Mouse (Mus musculus) heart, adult 9 months (tissue): ENCODE data around the gene Evc2.

Experiments
- DNase-seq, 2 experiments: peaks; one replicate each; pipeline ENCODE4 v3.0.0; 2022; ENCODE audit warnings: low spot score in 2 of 2

Evc2 gene

GRCm38 (mm10) chr5:37365751-37366150, 27.5 kb downstream of the Evc2 start:
- DNase-seq, result no peak

- no peak for DNase-seq
Observed at GRCm38 (mm10) chr5:37368796-37369195, 30.5 kb downstream of the Evc2 start.

- no peak for DNase-seq
Observed at GRCm38 (mm10) chr5:37377376-37377775, 39.1 kb downstream of the Evc2 start.

- DNase-seq, result peak; percentile 18 to 47
Observed at GRCm38 (mm10) chr5:37380641-37381040, 42.3 kb downstream of the Evc2 start.

GRCm38 (mm10) chr5:37383570-37383969, 45.3 kb downstream of the Evc2 start:
- peak in 1 of 2 experiments; percentile 11 for DNase-seq

- no peak for DNase-seq
Observed at GRCm38 (mm10) chr5:37388646-37389045, 50.3 kb downstream of the Evc2 start.

GRCm38 (mm10) chr5:37389808-37390495, 51.7 kb downstream of the Evc2 start:
- DNase-seq, result no peak

GRCm38 (mm10) chr5:37390923-37391322, 52.6 kb downstream of the Evc2 start:
- no peak for DNase-seq

- DNase-seq, result no peak
Observed at GRCm38 (mm10) chr5:37391901-37392300, 53.6 kb downstream of the Evc2 start.

GRCm38 (mm10) chr5:37395172-37396030, 57.1 kb downstream of the Evc2 start:
- no peak for DNase-seq

GRCm38 (mm10) chr5:37419028-37419427, 80.7 kb downstream of the Evc2 start:
- no peak for DNase-seq

GRCm38 (mm10) chr5:37427210-37427609, 88.9 kb downstream of the Evc2 start:
- DNase-seq, result no peak

GRCm38 (mm10) chr5:37435417-37435816, 97.1 kb downstream of the Evc2 start:
- no peak for DNase-seq

- DNase-seq, result no peak
Observed at GRCm38 (mm10) chr5:37442767-37443166, 104.5 kb downstream of the Evc2 start.

GRCm38 (mm10) chr5:37447546-37447945, 109.2 kb downstream of the Evc2 start:
- DNase-seq, result no peak

GRCm38 (mm10) chr5:37456590-37456989, 118.3 kb downstream of the Evc2 start:
- DNase-seq, result no peak

GRCm38 (mm10) chr5:37457191-37457590, 118.9 kb downstream of the Evc2 start:
- DNase-seq, result no peak

- no peak for DNase-seq
Observed at GRCm38 (mm10) chr5:37457831-37458230, 119.5 kb downstream of the Evc2 start.

- DNase-seq, result no peak
Observed at GRCm38 (mm10) chr5:37458236-37458635, 119.9 kb downstream of the Evc2 start.

GRCm38 (mm10) chr5:37465461-37465860, 127.2 kb downstream of the Evc2 start:
- no peak for DNase-seq

- DNase-seq, result peak in 1 of 2 experiments; percentile 25
Observed at GRCm38 (mm10) chr5:37467646-37468045, 129.3 kb downstream of the Evc2 start.

- no peak for DNase-seq
Observed at GRCm38 (mm10) chr5:37469031-37469430, 130.7 kb downstream of the Evc2 start.

GRCm38 (mm10) chr5:37471584-37471983, 133.3 kb downstream of the Evc2 start:
- no peak for DNase-seq
